Mouse (Mus musculus) frontal cortex, postnatal 36 days (tissue): ENCODE results near the gene Sgsm2.
"Not testable (repeated sequence)": the region's sequence is repeated elsewhere in the genome, so short reads cannot be mapped to it uniquely, and the experiment has no call there.

Experiments
- DNase-seq, 2 experiments: peaks; one replicate each; pipeline ENCODE4 v3.0.0; 2022; ENCODE audit warnings: low spot score in 2 of 2

Gene Sgsm2

GRCm38 (mm10) chr11:74829812-74830211 is 67.0 kb downstream of the Sgsm2 start:
- DNase-seq = peak in 1 of 2 experiments; percentile 72

GRCm38 (mm10) chr11:74828965-74829550 is 67.8 kb downstream of the Sgsm2 start:
- no peak for DNase-seq

- DNase-seq = no peak
These were observed 68.4 kb downstream of the Sgsm2 start for GRCm38 (mm10) chr11:74828404-74828931.

DNA sequence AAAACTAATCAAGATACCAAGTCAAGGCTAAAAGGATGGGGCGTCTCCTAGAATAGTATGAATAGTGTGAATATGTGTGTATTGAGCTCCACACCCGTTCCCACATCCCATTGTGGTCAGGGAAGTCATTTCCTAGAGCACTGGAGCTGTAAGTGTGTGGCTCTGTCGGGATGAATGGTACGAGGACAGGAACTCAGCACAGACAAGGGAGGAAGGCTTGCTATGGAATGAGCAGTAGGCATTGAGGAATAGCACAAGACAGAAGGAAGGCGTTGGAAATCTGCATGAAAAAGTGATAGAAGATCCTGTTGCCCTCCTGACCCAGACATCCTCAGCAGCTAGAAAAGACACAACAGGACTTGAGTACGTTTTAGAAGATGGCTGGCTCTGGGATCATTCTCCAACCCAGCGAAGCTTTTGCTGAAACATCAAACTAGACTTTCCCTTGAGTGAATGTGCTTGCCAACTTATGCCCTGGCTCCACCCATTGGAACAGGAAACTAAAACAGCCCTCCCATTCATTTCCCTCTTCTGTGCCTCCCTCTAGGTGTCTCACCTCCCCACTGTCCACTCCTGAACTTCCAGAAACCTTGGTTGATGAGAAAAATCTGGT is 69.0 kb downstream of the Sgsm2 start:
- DNase-seq = no peak

DNA sequence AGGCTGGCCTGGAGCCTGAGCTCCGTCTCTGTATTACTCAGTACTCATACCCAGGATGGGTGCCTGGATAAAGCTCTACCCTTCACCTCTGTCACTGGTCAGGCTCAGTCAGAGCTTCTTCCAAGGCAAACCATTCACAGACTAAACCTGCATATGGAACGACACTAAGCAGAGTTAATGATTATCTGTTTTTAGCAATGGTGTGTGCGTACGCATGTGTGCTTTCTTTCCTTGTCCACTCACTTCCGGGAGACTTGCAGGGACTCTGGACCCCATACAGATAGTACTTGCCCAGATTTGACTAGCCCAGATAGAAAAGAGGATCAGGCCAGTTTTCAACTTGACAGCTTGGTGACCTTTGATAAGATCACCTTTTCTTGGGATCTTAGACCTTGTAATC is 70.2 kb downstream of the Sgsm2 start:
- DNase-seq = no peak

DNA sequence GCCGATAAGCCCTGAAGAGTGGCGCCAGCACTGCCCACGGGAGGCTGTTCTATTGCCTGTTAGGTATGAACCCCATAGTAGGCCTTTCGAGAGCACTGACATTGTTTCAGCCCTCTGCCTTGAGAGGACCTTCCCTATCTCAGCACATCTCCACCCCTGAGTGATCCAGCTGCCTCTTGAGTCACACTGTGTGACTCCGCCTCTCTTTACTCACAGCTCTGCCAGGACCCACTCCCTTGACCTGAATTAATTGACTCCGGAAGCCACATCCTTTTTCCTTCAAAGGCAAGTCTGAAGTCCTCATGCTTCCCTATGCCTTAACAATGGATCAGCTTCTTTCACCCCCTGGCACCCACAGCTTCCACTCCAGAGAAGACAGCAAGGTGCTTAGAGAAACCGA is 70.7 kb downstream of the Sgsm2 start:
- DNase-seq = no peak

- no peak for DNase-seq
These were observed 74.0 kb downstream of the Sgsm2 start for GRCm38 (mm10) chr11:74822746-74823440.

DNA sequence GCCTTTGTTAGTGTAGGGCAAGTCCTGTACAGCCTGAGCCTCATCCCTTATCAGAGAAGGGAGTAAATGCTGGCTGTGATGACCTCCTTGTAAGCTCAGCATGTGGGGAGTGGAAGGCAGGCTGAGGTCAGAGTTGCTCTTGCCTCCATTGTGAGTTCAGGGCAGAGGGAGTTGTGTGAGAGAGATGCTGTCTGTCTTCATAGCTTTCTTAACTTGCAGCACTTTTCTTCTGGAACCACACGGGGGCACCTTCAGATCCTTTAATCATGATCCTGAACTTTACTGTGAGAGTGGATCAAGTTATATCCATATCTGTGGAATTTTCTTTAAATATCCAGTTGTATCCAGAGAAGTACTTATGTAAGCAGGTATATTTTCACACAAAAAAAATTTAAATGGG is 75.4 kb downstream of the Sgsm2 start:
- no peak for DNase-seq

- DNase-seq = no peak
These were observed 75.9 kb downstream of the Sgsm2 start for GRCm38 (mm10) chr11:74820921-74821320.

DNA sequence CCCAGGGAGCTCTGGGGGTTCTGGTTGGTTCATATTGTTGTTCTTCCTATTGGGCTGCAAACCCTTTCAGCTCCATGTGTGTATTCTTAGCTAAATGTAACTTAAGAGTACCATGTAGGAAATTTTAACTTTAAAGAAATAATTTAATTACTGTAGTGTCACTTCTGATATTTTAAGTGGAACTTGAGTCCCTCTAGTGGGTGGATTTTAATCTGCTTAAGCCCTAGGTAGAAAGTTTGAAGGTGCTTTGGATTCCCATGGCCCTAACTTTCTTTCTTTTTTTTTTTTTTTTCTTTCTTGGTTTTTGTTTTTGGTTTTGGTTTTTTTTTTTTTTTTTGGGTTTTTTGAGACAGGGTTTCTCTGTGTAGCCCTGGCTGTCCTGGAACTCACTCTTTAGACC is 81.1 kb downstream of the Sgsm2 start:
- DNase-seq = no peak

- no peak for DNase-seq
These were observed 85.3 kb downstream of the Sgsm2 start for GRCm38 (mm10) chr11:74811538-74811937.

DNA sequence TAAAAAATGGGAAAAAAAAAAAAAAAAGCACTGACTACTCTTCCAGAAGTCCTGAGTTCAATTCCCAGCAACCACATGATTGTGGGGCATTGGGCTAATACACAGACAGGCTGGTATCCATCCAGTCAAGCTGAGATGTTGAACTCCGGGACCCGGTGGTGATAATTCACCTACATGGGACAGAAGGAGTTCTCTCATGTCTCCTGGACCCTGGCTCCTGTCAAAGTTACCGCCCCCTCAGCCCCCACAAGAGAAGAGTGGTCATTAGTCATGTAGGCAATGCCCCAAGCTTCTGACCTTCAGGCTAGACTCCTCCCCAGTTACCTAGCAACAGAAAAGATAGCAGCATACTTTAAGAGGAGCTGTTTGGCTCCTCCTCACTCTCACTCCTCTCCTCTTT is 85.8 kb downstream of the Sgsm2 start:
- not testable (repeated sequence) for DNase-seq

DNA sequence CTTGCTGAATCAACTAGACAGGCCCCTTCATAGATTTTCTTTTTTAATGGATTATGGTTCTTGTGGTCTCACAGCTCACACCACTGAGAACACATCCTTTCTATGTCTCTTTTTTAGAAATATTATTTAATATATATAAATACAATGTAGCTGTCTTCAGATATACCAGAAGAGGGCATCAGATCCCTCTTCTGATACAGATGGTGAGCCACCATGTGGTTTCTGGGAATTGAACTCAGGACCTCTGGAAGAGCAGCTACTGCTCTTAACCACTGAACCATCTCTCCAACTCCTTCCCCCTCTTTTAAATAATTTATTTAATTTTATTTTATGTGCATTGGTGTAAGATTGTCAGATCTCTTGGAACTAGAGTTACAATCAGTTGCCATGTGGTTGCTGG is 86.7 kb downstream of the Sgsm2 start:
- no peak for DNase-seq

GRCm38 (mm10) chr11:74808251-74808853 is 88.5 kb downstream of the Sgsm2 start:
- peak; percentile 13 to 31 for DNase-seq

GRCm38 (mm10) chr11:74807246-74807882 is 89.5 kb downstream of the Sgsm2 start:
- DNase-seq = peak in 1 of 2 experiments; percentile 13

DNA sequence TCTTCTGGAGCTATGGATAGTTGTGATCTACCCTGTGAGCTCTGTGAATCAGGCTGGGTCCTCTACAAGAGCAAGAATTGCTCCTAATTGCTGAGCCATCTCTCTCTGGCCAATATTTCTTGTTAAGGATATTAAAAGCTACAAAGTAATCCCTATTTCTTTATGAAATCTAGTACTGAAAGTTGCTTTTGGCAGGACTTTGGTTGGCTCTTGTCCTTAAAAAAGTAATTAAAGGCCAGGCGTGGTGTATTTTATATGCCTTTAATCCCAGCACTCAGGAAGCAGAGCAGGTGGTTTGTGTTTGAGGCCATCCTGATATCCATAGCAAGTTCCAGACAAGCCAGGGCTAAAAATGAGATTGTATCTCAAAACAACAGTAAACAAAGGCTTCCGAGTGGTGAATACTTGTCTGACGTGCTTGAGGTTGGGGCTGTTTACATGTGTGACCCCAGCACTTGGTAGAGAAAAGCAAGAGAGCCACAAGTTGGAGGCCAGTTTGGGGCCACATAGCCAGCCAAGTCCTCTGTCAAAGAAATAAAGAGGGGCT is 92.7 kb downstream of the Sgsm2 start:
- no peak for DNase-seq

DNA sequence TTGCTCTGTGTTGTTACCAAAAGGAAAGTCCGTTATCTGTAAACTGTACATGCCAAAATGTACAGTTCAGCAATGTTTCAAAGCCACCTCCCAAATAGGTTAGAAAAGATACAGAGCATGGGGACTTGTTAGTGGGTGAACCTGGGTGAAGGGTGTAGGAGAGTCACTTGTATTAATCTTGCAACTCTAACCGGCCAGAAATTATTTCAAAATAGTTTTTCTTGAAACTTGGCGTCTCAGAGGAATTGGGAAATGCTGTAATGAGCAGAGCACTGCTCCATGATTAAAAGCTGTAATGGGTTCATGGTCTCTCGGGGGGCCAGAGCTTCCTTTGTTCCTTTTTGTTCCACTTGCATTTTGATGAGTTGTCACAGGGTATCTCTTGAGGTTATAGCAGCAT is 96.2 kb downstream of the Sgsm2 start:
- DNase-seq = no peak
